ENCODE assay signal across 9 mouse cellular contexts in genomic region chr4:139230376-139231120, GRCm38 (mm10). TPM values are rescaled to one million over a fixed set of nuclear protein-coding genes. Genes with fewer than 3 reads are reported as not detected.
DNase-seq lines count a peak whose midpoint lies in the region; ATAC-seq lines count a peak whose summit lies in the region.
"Had no signal": no experiment of that assay in that cellular context is flagged by ENCODE, and none has a peak within 500 bp of the region (broad histone marks: within the 10 kb centered on the region; RNA-seq: fewer than 3 reads in every experiment).

No protein-coding gene starts in this region.

- no peak overlapping the region for H3K9ac ChIP-seq in heart, embryonic 16.5 days (ENCODE audit: low read length)
- no peak overlapping the region for H3K9ac ChIP-seq in liver, embryonic 11.5 days (ENCODE audit: low read depth, low read length)

- H3K27me3 ChIP-seq in heart, embryonic 16.5 days (ENCODE audit: control insufficient read depth, insufficient read depth, low read length), result no peaks in the 10 kb centered on the region
- H3K27me3 ChIP-seq in liver, embryonic 11.5 days (replicated peaks; ENCODE audit: control insufficient read depth, insufficient read depth, low read length), result no peaks in the 10 kb centered on the region

- intact Hi-C loops in heart, postnatal 10 days (cut with DNase I), result loop anchor here (5.0 kb wide), 2 partner anchors 38 to 143 kb away; partner anchors contain the start of gene Capzb

- DNase-seq in heart, postnatal 10 days, result no peak
- DNase-seq in ZHBTc4 (ENCODE audit: low read depth, low spot score), result peak; percentile 30
- DNase-seq in kidney, adult 18-20 months, result peak; percentile 51
- no peak for DNase-seq in liver, embryonic 11.5 days (ENCODE audit: low spot score)
- DNase-seq in right cerebral cortex, postnatal 4 days, result no peak
- DNase-seq in liver, result no peak

- H3K9me3 ChIP-seq in heart, embryonic 16.5 days (replicated peaks; ENCODE audit: control insufficient read depth, low read length), result no peaks in the 10 kb centered on the region
- H3K9me3 ChIP-seq in liver, embryonic 11.5 days (ENCODE audit: control insufficient read depth, low read length), result no peaks in the 10 kb centered on the region

- H3K4me2 ChIP-seq in heart, embryonic 16.5 days (ENCODE audit: low read depth, low read length), result no peak overlapping the region
- no peak overlapping the region for H3K4me2 ChIP-seq in liver, embryonic 11.5 days

- H3K4me3 ChIP-seq in heart, embryonic 16.5 days (ENCODE audit: low read length), result no peak overlapping the region
- H3K4me3 ChIP-seq in liver, embryonic 11.5 days (ENCODE audit: low read depth, low read length), result no peak overlapping the region

- H3K36me3 ChIP-seq in heart, embryonic 16.5 days (ENCODE audit: control insufficient read depth, insufficient read depth), result peaks cover 6% of the 10 kb centered on the region; the same call in 1 of the 2 replicates
- H3K36me3 ChIP-seq in liver, embryonic 11.5 days (ENCODE audit: control insufficient read depth, insufficient read depth, low read length), result peaks cover 9% of the 10 kb centered on the region; the same call in 1 of the 2 replicates

- WGBS in heart, embryonic 16.5 days, result 64% methylated on average over 11 of the region's 11 CpGs
- WGBS in liver, embryonic 11.5 days, result 67% methylated on average over 11 of the region's 11 CpGs

- H3K27ac ChIP-seq in heart, embryonic 16.5 days (ENCODE audit: low read length), result peak overlapping the region; percentile 40; the same call in 1 of the 2 replicates
- H3K27ac ChIP-seq in liver, embryonic 11.5 days (ENCODE audit: low read depth, low read length), result no peak overlapping the region

- ATAC-seq in heart, embryonic 16.5 days (replicated peaks; ENCODE audit: extremely low read depth, insufficient read depth, low FRiP score), result no peak
- ATAC-seq in megakaryocyte progenitor cell, adult 5-6 weeks (replicated peaks; ENCODE audit: poor library complexity), result peak; percentile 48
- ATAC-seq in liver, embryonic 11.5 days (replicated peaks; ENCODE audit: low FRiP score), result no peak
- ATAC-seq: inflammation-experienced regulatory T-cells, adult 6 months had no signal

- H3K4me1 ChIP-seq in heart, embryonic 16.5 days (ENCODE audit: control insufficient read depth, insufficient read depth, low read length), result peaks cover 65% of the 10 kb centered on the region
- H3K4me1 ChIP-seq in liver, embryonic 11.5 days (replicated peaks; ENCODE audit: control insufficient read depth, insufficient read depth, low read length), result peaks cover 36% of the 10 kb centered on the region

RNA-seq across cellular contexts. Expression of gene Capzb, which starts 37.8 kb away (rescaled TPM):
- 382 and 385 TPM in 2 replicates for polyA plus RNA-seq in heart, embryonic 16.5 days (2015; fragmentation: Nextera tagmentation; extraction: Ambion mirVana)
- total RNA-seq in heart, postnatal 10 days (2021), result 100 to 1,000 TPM; 394 to 406 TPM
- total RNA-seq in megakaryocyte progenitor cell, adult 5-6 weeks (2015), result 409 and 415 TPM in 2 replicates
- 139 and 157 TPM in 2 replicates for total RNA-seq in megakaryocyte progenitor cell, adult 5-6 weeks (2017)
- polyA plus RNA-seq in liver, embryonic 11.5 days (2014; fragmentation: Nextera tagmentation; extraction: Ambion mirVana), result 250 and 257 TPM in 2 replicates

Comparison
In these comparisons a context has a peak if more than half of its experiments do, and no peak if none do; other contexts are left out.
1. DNase-seq: peak in ZHBTc4 (single experiment) and kidney, adult 18-20 months (single experiment); none in heart, postnatal 10 days (0 of 2), liver, embryonic 11.5 days (single experiment), right cerebral cortex, postnatal 4 days (single experiment) and liver (single experiment).